Mouse (Mus musculus) kidney, adult 2 months (tissue): ENCODE measurements around the gene Slbp. TPM values are rescaled to one million over a fixed set of nuclear protein-coding genes. Genes with fewer than 3 reads are reported as not detected.

ENCODE experiments used
- DNase-seq: peaks from one replicate; pipeline ENCODE4 v3.0.0; 2021
- H3K27ac ChIP-seq: fragments of 200-500 bp; 2 replicates; pipeline ENCODE4 v1.5.1; 2012; ENCODE audit warnings: low read depth, low read length, control low read depth, inconsistent platforms; ENCODE audit not compliant: insufficient read depth
- H3K27me3 ChIP-seq: fragments of 200-500 bp; replicated peaks from 2 replicates; pipeline ENCODE4 v1.6.1; 2012; ENCODE audit warnings: mild to moderate bottlenecking, moderate library complexity, low read length, inconsistent platforms; ENCODE audit not compliant: control insufficient read depth, insufficient read depth
- H3K36me3 ChIP-seq: fragments of 200-500 bp; 2 replicates; pipeline ENCODE4 v1.6.1; 2012; ENCODE audit warnings: mild to moderate bottlenecking, moderate library complexity, low read length, inconsistent platforms; ENCODE audit not compliant: control insufficient read depth, insufficient read depth
- H3K4me1 ChIP-seq: fragments of 200-500 bp; 2 replicates; pipeline ENCODE4 v1.6.1; 2011; ENCODE audit warnings: low read length; ENCODE audit not compliant: control insufficient read depth, insufficient read depth
- H3K4me3 ChIP-seq: fragments of 200-500 bp; 2 replicates; pipeline ENCODE4 v1.5.1; 2011; ENCODE audit warnings: mild to moderate bottlenecking, low read depth, low read length, control low read depth; ENCODE audit not compliant: insufficient read depth
- CTCF ChIP-seq: fragments of 200-500 bp; conservative IDR thresholded peaks from 2 replicates; pipeline ENCODE4 v1.5.1; 2011; ENCODE audit warnings: low read depth, mild to moderate bottlenecking, control low read depth, low read length, moderate library complexity, mixed read lengths; ENCODE audit not compliant: insufficient read depth, insufficient read length
- POLR2A ChIP-seq: fragments of 200-500 bp; IDR thresholded peaks from one replicate; pipeline ENCODE4 v1.6.1; 2011; ENCODE audit warnings: low read depth, low read length, control low read depth
- WGBS: fragments of 180-500 bp; shearing (Covaris S2); methylation state at CpG from one replicate; pipeline ENCODE4 v1.1.7; 2018; 5-methylcytosine and 5-hydroxymethylcytosine counted together
- polyA plus RNA-seq: library from polyadenylated mRNA; depleted of rRNA; stranded (reverse); fragments of >200 nt; gene quantifications from 2 replicates; pipeline ENCODE4 v1.2.3, GENCODE M21; 2012

Slbp gene
- polyA plus RNA-seq, 1 experiment: 15.7 TPM

DNA sequence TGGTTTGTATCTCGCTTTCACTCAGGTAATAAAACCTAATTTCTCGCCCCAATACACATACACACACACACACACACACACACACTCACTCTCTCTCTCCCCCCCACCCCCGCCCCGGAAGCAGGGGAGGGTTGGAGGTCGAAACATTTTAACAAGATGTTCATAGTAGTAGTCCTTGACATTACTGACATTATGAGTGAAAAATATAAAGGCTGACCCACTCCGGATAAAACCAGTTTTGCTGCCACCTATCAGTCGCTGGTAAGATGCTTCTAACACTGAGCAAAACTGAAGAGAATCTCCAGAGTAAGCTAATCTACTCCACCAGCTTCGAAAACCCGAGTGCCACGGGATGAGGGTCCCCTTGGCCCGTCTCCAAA lies 843 bp downstream of the Slbp start:
- under 1% methylated on average over 11 of the region's 11 CpGs for WGBS
- Histone ChIP-seq H3K4me1 (peaks cover 7% of the 10 kb centered on the region; the same call in 1 of the 2 replicates), H3K27ac (peak overlapping the region; percentile 99), H3K36me3 (peaks cover 2% of the 10 kb centered on the region; the same call in 1 of the 2 replicates), H3K4me3 (peak overlapping the region; percentile 96), H3K27me3 (no peaks in the 10 kb centered on the region)
- no peak for DNase-seq
- TF ChIP-seq POLR2A (no peak), CTCF (no peak)

DNA sequence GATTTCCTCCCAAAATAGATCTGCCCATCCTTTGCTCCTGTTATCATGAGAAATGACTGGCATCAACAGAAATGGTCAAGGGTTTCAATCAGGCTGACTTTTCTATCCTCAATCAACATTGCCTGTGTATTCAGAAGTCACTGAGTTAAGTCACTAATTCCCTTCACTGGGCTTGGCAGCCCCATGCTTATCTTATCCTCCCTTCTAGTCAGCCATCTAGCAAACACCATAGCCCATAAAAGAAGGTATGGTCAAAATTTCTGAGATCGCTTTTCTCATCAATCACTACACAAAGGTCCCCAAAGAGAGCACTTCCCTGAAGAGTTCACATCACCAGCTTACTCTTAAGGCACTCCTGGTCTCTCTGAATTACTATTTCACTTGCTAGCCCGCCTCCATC lies 1.4 kb downstream of the Slbp start:
- peak overlapping the region; percentile 96 for H3K4me3 ChIP-seq
- H3K36me3 ChIP-seq: peaks cover 2% of the 10 kb centered on the region; the same call in 1 of the 2 replicates
- TF ChIP-seq CTCF (no peak), POLR2A (no peak)
- 11% methylated on average over 2 of the region's 2 CpGs for WGBS
- H3K27ac ChIP-seq: no peak overlapping the region; the same call in 1 of the 2 replicates
- no peak for DNase-seq
- no peaks in the 10 kb centered on the region for H3K27me3 ChIP-seq
- H3K4me1 ChIP-seq: peaks cover 3% of the 10 kb centered on the region; the same call in 1 of the 2 replicates

DNA sequence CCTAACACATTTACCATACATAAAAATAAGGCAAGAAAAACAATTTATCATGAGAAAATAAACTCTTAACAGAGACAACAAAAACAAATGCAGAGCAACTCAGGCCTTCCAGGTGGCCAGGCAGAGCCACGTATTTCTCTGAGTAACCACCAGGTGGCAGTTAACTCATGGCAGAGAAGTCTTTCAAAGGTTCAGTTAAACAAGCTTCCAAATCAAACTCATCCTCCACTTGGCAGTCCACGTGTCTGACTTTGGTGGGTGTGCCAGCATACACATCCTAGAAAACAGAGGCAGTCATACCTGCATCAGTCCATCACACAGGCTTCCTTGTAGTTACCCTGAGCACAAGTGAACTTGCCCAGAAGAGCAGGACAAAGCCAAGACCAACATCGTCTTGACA lies 11.7 kb downstream of the Slbp start:
- peaks cover 16% of the 10 kb centered on the region for H3K36me3 ChIP-seq
- DNase-seq: peak; percentile 59

DNA sequence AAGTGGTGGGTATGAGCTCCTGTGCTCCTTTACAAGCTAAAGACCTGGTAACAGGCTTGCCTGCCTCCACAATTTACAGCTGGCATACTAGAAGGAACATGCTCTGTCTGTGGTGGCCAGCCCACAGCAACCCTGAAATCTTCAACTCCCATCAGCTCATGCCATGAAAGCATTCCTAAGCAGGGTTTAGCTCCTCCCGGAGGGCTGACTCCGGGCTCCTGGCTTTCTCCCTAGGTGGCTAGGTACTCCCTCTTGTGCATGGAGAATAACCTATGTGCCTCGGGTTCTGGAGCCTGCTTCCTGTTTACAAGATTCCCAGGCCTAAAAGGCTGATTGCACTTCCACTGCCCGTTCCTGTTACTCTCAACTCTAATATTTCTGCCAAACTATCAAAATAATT lies 13.5 kb downstream of the Slbp start:
- TF ChIP-seq CTCF (no peak), POLR2A (no peak)
- Histone ChIP-seq H3K36me3 (peaks cover 12% of the 10 kb centered on the region), H3K27ac (no peak overlapping the region), H3K4me1 (no peaks in the 10 kb centered on the region), H3K4me3 (no peak overlapping the region), H3K27me3 (no peaks in the 10 kb centered on the region)
- DNase-seq: no peak
- WGBS: 51% methylated on average over 4 of the region's 4 CpGs

More for the DNA sequence above, 11.7 kb downstream of the Slbp start:
- Histone ChIP-seq H3K4me3 (no peak overlapping the region), H3K27me3 (no peaks in the 10 kb centered on the region), H3K27ac (no peak overlapping the region), H3K4me1 (no peaks in the 10 kb centered on the region; the same call in 1 of the 2 replicates)
- 34% methylated on average over 3 of the region's 3 CpGs for WGBS
- TF ChIP-seq POLR2A (no peak), CTCF (peak; percentile 64)

DNA sequence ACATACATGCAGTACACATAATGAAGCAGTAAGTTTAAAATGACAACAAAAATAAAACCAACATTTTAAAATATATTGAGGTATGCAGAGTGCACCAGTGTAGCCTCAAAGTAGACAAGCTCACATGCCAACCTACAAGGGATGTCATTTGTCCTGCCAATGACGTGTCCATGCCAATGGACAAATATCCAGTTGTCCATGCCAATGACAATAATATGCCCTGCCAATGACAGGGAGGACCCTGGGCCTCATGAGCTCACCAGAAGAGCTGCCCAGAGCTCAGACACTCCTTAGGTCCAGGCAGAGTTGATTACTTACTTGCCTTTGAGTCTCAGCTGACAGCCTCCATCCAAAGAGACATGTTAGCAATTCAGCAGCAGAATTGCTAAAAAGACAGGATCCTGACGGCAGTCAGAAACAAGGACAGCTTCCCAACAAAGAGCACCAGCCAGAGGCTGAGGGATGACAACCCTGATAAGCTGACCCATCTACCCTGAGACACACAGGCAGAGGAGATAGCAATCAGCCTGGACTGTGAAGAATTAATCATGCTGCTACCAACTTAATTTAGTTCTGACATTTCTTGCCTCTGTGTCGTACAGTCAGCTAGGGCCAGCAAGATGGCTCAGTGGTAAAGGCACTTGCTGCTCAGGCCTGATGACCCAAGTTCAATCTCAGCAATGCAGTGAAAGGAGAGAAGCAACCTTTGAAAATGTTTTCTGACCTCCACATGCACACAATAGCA lies 14.6 kb downstream of the Slbp start:
- H3K4me3 ChIP-seq: no peak overlapping the region
- no peaks in the 10 kb centered on the region for H3K4me1 ChIP-seq
- no peak for TF ChIP-seq CTCF
- peaks cover 5% of the 10 kb centered on the region for H3K36me3 ChIP-seq
- no peak overlapping the region for H3K27ac ChIP-seq
- WGBS: 76% methylated on average over 3 of the region's 3 CpGs
- no peak for DNase-seq
- no peaks in the 10 kb centered on the region for H3K27me3 ChIP-seq

DNA sequence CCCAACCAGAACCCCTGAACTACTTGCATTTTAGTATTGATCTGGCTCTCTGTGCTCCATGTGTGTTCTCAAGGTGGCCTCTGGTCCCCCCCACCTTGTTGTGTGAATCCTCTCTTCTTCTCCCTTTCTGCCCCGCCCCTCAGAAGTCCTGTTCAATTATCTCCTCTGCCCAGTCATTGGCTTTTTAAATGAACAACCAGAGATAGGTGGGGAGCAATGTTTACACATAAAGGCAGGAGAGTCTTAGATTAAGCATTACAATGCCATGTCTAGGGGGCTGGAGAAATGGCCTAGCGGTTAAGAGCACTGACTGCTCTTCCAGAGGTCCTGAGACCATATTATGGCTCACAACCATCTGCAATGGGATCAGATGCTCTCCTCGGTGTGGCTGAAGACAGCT lies 17.0 kb downstream of the Slbp start:
- H3K27me3 ChIP-seq: no peaks in the 10 kb centered on the region
- no peak overlapping the region for H3K4me3 ChIP-seq
- DNase-seq: no peak
- no peak for TF ChIP-seq CTCF
- TF ChIP-seq POLR2A: no peak
- no peaks in the 10 kb centered on the region for H3K36me3 ChIP-seq
- WGBS: 94% methylated on average over 3 of the region's 3 CpGs
- no peak overlapping the region for H3K27ac ChIP-seq
- H3K4me1 ChIP-seq: no peaks in the 10 kb centered on the region

DNA sequence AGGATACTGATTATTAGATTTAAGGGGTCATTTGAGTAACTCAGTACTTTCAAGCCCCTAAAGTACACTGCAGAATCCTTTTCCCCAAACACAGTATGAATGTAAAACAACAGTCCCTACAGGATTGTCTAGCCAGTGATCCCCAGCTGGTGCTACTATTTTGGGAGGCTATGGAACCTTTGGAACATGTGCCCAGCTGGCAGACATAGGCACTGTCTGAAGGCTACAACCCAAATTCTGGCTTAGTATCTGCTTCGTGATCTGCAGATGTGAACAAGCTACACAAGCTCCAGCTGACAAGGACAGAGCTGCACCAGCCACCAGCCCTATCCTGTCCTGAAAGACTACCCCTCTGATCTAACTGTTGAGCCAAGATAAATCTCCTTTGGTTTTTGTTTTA lies 19.8 kb downstream of the Slbp start:
- peaks cover 6% of the 10 kb centered on the region; the same call in 1 of the 2 replicates for H3K4me1 ChIP-seq
- no peaks in the 10 kb centered on the region for H3K27me3 ChIP-seq
- 71% methylated on average over 1 of the region's 1 CpGs for WGBS
- DNase-seq: no peak
- no peak overlapping the region for H3K27ac ChIP-seq
- no peak overlapping the region for H3K4me3 ChIP-seq
- TF ChIP-seq POLR2A (no peak), CTCF (no peak)
- no peaks in the 10 kb centered on the region for H3K36me3 ChIP-seq
